Mouse (Mus musculus) leukemia stem cell, adult 10-12 weeks (primary cell): ENCODE data around the gene Pla2g4d. TPM values are rescaled to one million over a fixed set of nuclear protein-coding genes. Genes with fewer than 3 reads are reported as not detected.

Experiments used
- polyA plus RNA-seq: library from polyadenylated mRNA; stranded (reverse); fragments of >175 nt; gene quantifications from 2 replicates; pipeline ENCODE4 v1.2.3, GENCODE M21; 2012; ENCODE audit warnings: low replicate concordance

Gene Pla2g4d
- not detected in 2 replicates for polyA plus RNA-seq

GRCm38 (mm10) chr2:120288995-120289394 is at the start of gene Pla2g4d:
Gene Pla2g4d (minus strand): TSS chr2:120289197.

GRCm38 (mm10) chr2:120313976-120314375 is 25.0 kb upstream of the Pla2g4d start, which contains the start of gene Pla2g4f:
Gene Pla2g4f (minus strand): TSS chr2:120314165.

GRCm38 (mm10) chr2:120244679-120245420 is 44.1 kb downstream of the Pla2g4d start, which contains the start of gene Pla2g4e:
Gene Pla2g4e (minus strand): TSS chr2:120245335.

Other genes starting within 250 kb of the Pla2g4d start
- 19.0 and 44.4 TPM in 2 replicates for gene Ehd4, start 134.6 kb downstream of the Pla2g4d start, polyA plus RNA-seq
- gene Pla2g4e, start 43.9 kb downstream of the Pla2g4d start, polyA plus RNA-seq: 0.05 TPM in 1 of 2 replicates, not detected in the other
- gene Pla2g4f, start 25.0 kb upstream of the Pla2g4d start, polyA plus RNA-seq: 0.13 TPM in 1 of 2 replicates, not detected in the other
- gene Vps39, start 63.9 kb upstream of the Pla2g4d start, polyA plus RNA-seq: 7.8 and 8.6 TPM in 2 replicates
- 0.83 and 2.6 TPM in 2 replicates for gene Ganc, start 114.7 kb upstream of the Pla2g4d start, polyA plus RNA-seq
- 0.92 and 1.5 TPM in 2 replicates for gene Tmem87a, start 114.9 kb upstream of the Pla2g4d start, polyA plus RNA-seq
- 0.11 TPM in 1 of 2 replicates, not detected in the other for gene Capn3, start 166.8 kb upstream of the Pla2g4d start, polyA plus RNA-seq